Mouse (Mus musculus): ENCODE measurements at regions not wholly inside any gene's neighbourhood (a gene's known extent, or its start where the extent isn't known, plus 50 kb on each side); places are given as distances from the start of the nearest gene placed in this dataset.

GRCm38 (mm10) chr11:84760622-84761196 is 58.6 kb downstream of the Mrm1 start:
- Histone ChIP-seq H3K4me1 (peaks cover 31% of the 10 kb centered on the region), H3K9ac (no peak overlapping the region), H3K4me2 (peak overlapping the region; percentile 35), H3K27me3 (replicated peaks) (peaks cover 44% of the 10 kb centered on the region), H3K27ac (replicated peaks) (no peak overlapping the region), H3K36me3 (no peaks in the 10 kb centered on the region), H3K9me3 (no peaks in the 10 kb centered on the region), H3K4me3 (no peak overlapping the region)
- 21% methylated on average over 15 of the region's 15 CpGs for WGBS
- no peak for ATAC-seq (ENCODE audit: extremely low read depth, insufficient number of reproducible peaks, low FRiP score, low TSS enrichment)

GRCm38 (mm10) chr11:84759478-84759986 is 59.8 kb downstream of the Mrm1 start:
- Histone ChIP-seq H3K36me3 (no peaks in the 10 kb centered on the region), H3K4me2 (no peak overlapping the region), H3K4me1 (peaks cover 19% of the 10 kb centered on the region), H3K4me3 (no peak overlapping the region), H3K27me3 (replicated peaks) (peaks cover 32% of the 10 kb centered on the region), H3K9me3 (no peaks in the 10 kb centered on the region), H3K27ac (replicated peaks) (no peak overlapping the region), H3K9ac (no peak overlapping the region)
- ATAC-seq (ENCODE audit: extremely low read depth, insufficient number of reproducible peaks, low FRiP score, low TSS enrichment) = no peak
- WGBS = 76% methylated on average over 5 of the region's 5 CpGs

GRCm38 (mm10) chr11:84752007-84752406 is 67.3 kb downstream of the Mrm1 start:
- Histone ChIP-seq H3K27me3 (replicated peaks) (0 out of 2 replicates have a peak, but pooled peaks cover 7% of the 10 kb centered on the region), H3K27ac (replicated peaks) (no peak overlapping the region), H3K4me3 (no peak overlapping the region), H3K9ac (no peak overlapping the region), H3K4me2 (no peak overlapping the region), H3K36me3 (no peaks in the 10 kb centered on the region), H3K9me3 (no peaks in the 10 kb centered on the region), H3K4me1 (peaks cover 7% of the 10 kb centered on the region; the same call in 1 of the 2 replicates)
- ATAC-seq (ENCODE audit: extremely low read depth, insufficient number of reproducible peaks, low FRiP score, low TSS enrichment) = no peak
- 69% methylated on average over 6 of the region's 6 CpGs for WGBS

GRCm38 (mm10) chr11:84749490-84750349 is 69.6 kb downstream of the Mrm1 start:
- no peak overlapping the region for H3K27ac ChIP-seq (replicated peaks)
- H3K4me2 ChIP-seq = no peak overlapping the region
- no peaks in the 10 kb centered on the region for H3K36me3 ChIP-seq
- 32% methylated on average over 12 of the region's 12 CpGs for WGBS
- no peak overlapping the region for H3K4me3 ChIP-seq
- H3K4me1 ChIP-seq = peaks cover 7% of the 10 kb centered on the region; the same call in 1 of the 2 replicates
- H3K9ac ChIP-seq = no peak overlapping the region
- peaks cover 18% of the 10 kb centered on the region; the same call in 1 of the 2 replicates for H3K27me3 ChIP-seq (replicated peaks)
- ATAC-seq (ENCODE audit: extremely low read depth, insufficient number of reproducible peaks, low FRiP score, low TSS enrichment) = no peak
- no peaks in the 10 kb centered on the region for H3K9me3 ChIP-seq

- Histone ChIP-seq H3K27me3 (replicated peaks) (peaks cover 24% of the 10 kb centered on the region), H3K9me3 (no peaks in the 10 kb centered on the region), H3K27ac (replicated peaks) (no peak overlapping the region), H3K36me3 (no peaks in the 10 kb centered on the region), H3K9ac (no peak overlapping the region), H3K4me2 (no peak overlapping the region), H3K4me1 (no peaks in the 10 kb centered on the region), H3K4me3 (no peak overlapping the region)
- WGBS = 16% methylated on average over 17 of the region's 17 CpGs
- ATAC-seq (ENCODE audit: extremely low read depth, insufficient number of reproducible peaks, low FRiP score, low TSS enrichment) = no peak
These were observed 80.3 kb downstream of the Mrm1 start for GRCm38 (mm10) chr11:84738769-84739589.

- WGBS = 26% methylated on average over 3 of the region's 3 CpGs
- Histone ChIP-seq H3K27me3 (replicated peaks) (peaks cover 24% of the 10 kb centered on the region), H3K4me1 (no peaks in the 10 kb centered on the region), H3K4me3 (no peak overlapping the region), H3K4me2 (no peak overlapping the region), H3K9ac (no peak overlapping the region), H3K36me3 (no peaks in the 10 kb centered on the region), H3K27ac (replicated peaks) (no peak overlapping the region), H3K9me3 (no peaks in the 10 kb centered on the region)
- ATAC-seq (ENCODE audit: extremely low read depth, insufficient number of reproducible peaks, low FRiP score, low TSS enrichment) = no peak
These were observed 81.2 kb downstream of the Mrm1 start for GRCm38 (mm10) chr11:84738128-84738527.

- peaks cover 12% of the 10 kb centered on the region for H3K27me3 ChIP-seq (replicated peaks)
- no peaks in the 10 kb centered on the region for H3K4me1 ChIP-seq
- H3K4me2 ChIP-seq = no peak overlapping the region
- H3K4me3 ChIP-seq = no peak overlapping the region
- WGBS = 58% methylated on average over 6 of the region's 6 CpGs
- H3K36me3 ChIP-seq = no peaks in the 10 kb centered on the region
- ATAC-seq (ENCODE audit: extremely low read depth, insufficient number of reproducible peaks, low FRiP score, low TSS enrichment) = no peak
- H3K27ac ChIP-seq (replicated peaks) = no peak overlapping the region
- no peak overlapping the region for H3K9ac ChIP-seq
- no peaks in the 10 kb centered on the region for H3K9me3 ChIP-seq
These were observed 87.4 kb downstream of the Mrm1 start for GRCm38 (mm10) chr11:84731890-84732289.

GRCm38 (mm10) chr11:84730218-84730617 is 89.1 kb downstream of the Mrm1 start:
- Histone ChIP-seq H3K36me3 (no peaks in the 10 kb centered on the region), H3K4me2 (no peak overlapping the region), H3K9me3 (no peaks in the 10 kb centered on the region), H3K4me3 (no peak overlapping the region), H3K27me3 (replicated peaks) (peaks cover 22% of the 10 kb centered on the region), H3K4me1 (no peaks in the 10 kb centered on the region), H3K27ac (replicated peaks) (no peak overlapping the region), H3K9ac (no peak overlapping the region)
- no peak for ATAC-seq (ENCODE audit: extremely low read depth, insufficient number of reproducible peaks, low FRiP score, low TSS enrichment)
- 39% methylated on average over 8 of the region's 8 CpGs for WGBS

- H3K36me3 ChIP-seq = no peaks in the 10 kb centered on the region
- no peak overlapping the region for H3K4me2 ChIP-seq
- H3K9ac ChIP-seq = no peak overlapping the region
- no peak overlapping the region for H3K4me3 ChIP-seq
- no peaks in the 10 kb centered on the region for H3K4me1 ChIP-seq
- no peak overlapping the region for H3K27ac ChIP-seq (replicated peaks)
- WGBS = 11% methylated on average over 2 of the region's 2 CpGs
- no peaks in the 10 kb centered on the region for H3K9me3 ChIP-seq
- no peak for ATAC-seq (ENCODE audit: extremely low read depth, insufficient number of reproducible peaks, low FRiP score, low TSS enrichment)
- H3K27me3 ChIP-seq (replicated peaks) = peaks cover 32% of the 10 kb centered on the region
These were observed 90.1 kb downstream of the Mrm1 start for GRCm38 (mm10) chr11:84729189-84729588.

GRCm38 (mm10) chr11:84725936-84726613 is 93.2 kb downstream of the Mrm1 start:
- no peak for ATAC-seq (ENCODE audit: extremely low read depth, insufficient number of reproducible peaks, low FRiP score, low TSS enrichment)
- no peaks in the 10 kb centered on the region for H3K9me3 ChIP-seq
- peaks cover 54% of the 10 kb centered on the region for H3K27me3 ChIP-seq (replicated peaks)
- WGBS = 68% methylated on average over 18 of the region's 18 CpGs
- no peaks in the 10 kb centered on the region for H3K36me3 ChIP-seq
- H3K9ac ChIP-seq = no peak overlapping the region
- no peak overlapping the region for H3K4me2 ChIP-seq
- no peak overlapping the region for H3K27ac ChIP-seq (replicated peaks)
- no peak overlapping the region for H3K4me3 ChIP-seq
- no peaks in the 10 kb centered on the region for H3K4me1 ChIP-seq

All from heart, embryonic 13.5 days (tissue).